Mouse (Mus musculus) B cell, adult 67 days (primary cell): ENCODE measurements around the gene Gm10142. TPM values are rescaled to one million over a fixed set of nuclear protein-coding genes. Genes with fewer than 3 reads are reported as not detected.

Experiments used
- total RNA-seq, 2 experiments: library from RNA; stranded (reverse); gene quantifications; 4 replicates each; pipeline ENCODE4 v1.2.4; 2023

The Gm10142 gene
- total RNA-seq, result not detected

GRCm38 (mm10) chr10:77715507-77715906 is at the start of gene Gm10142:
Gene Gm10142 (plus strand): TSS chr10:77715807.

DNA sequence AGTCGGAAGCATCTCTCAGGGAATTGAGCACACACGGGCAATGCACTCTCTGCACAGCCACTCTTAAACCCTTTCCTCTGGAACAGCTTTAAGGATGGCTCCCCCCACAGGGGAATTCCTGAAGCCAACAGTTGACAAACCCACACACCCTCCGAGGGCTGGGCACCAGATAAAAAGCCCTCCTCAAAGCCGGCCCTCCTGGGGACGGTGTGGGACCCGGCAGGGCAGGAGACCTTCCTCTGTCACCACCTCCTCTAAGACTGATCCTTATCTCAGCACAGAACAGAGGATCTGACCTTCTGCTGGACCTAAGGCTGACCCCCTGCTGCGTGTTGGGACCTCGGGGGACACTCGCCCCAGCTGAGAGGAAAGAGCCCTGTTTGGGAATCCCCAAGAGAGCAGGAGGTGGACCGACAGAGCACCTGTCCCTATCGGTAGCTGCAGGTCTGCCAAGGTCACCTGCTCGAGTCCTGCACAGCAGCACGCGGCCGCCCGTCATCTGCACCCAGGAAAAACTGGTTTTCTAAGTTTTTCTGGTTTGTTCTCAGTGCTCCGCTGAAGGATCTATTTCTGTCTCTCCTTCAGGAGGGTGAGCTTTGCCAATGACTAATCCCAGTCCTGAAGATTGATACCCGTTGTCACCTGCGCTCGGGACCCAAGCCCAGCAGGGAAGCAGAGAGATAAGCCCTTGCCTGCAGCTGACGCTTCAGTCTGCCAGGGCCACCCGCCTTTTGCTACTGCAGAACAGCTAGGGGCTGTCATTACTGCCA is 29.5 kb upstream of the Gm10142 start, which contains the start of gene Tspear:
Gene Tspear (plus strand): TSS at position 675 of the 770 bp plus-strand sequence.

DNA sequence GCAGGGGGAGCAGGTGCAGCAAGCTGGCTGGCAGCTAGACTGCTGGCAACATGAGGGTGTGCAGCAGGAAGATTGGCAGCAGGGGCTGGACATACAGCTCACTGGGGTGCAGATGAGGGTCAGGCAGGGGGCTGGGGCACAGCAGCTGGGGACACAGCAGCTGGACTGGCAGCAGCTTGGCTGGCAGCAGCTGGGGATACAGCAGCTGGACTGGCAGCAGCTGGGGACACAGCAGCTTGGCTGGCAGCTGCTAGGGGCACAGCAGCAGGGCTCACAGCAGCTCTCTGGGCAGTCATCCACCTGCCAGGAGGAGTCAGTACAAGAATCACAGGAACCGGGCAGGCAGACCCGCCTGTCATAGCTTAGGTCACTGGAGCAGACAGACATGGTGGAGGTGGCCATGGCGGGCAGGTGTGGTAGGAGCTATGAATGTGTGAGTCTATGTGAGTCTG is 25.2 kb upstream of the Gm10142 start, which contains the start of gene Gm19402:
Gene Gm19402 (minus strand): TSS at position 402 of the 452 bp plus-strand sequence.

DNA sequence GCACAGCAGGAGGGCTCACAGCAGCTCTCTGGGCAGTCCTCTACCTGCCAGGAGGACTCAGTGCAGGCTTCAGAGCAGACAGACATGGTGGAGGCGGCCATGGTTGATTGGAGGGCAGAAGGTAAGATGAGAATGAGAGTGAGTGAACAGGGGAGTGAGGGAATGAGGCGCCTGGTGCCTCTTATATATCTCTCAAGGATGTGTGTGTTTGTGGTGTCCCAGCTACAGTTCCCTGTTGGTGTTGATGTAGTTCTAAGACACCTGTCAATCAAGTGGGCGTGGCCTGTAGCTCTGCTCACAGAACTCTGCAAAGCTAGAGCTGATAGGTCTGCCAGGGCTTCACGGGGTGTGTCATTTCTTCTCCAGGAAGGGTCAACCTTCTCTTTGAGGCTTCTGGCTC is 18.5 kb upstream of the Gm10142 start, which contains the start of gene Gm9508:
Gene Gm9508 (minus strand): TSS at position 101 of the 400 bp plus-strand sequence.

DNA sequence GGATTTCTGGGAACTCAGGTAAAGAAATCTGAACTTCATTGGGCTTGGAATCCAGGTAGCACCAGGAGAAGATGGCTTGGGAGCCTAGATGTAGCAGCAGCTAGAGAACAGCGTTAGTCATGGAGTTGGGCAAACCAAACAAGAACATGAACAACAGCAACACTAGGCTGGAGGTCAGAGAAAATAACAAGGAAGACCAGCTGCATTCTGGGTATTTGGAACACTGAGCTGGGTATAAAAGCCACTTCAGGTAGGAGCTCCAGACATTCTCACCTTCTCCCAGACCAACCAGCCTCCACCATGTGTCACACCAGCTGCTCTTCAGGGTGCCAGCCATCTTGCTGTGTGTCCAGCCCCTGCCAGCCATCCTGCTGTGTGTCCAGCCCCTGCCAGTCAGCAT is 9.3 kb upstream of the Gm10142 start, which contains the start of gene Gm10272:
Gene Gm10272 (plus strand): TSS at position 301 of the 400 bp plus-strand sequence.

DNA sequence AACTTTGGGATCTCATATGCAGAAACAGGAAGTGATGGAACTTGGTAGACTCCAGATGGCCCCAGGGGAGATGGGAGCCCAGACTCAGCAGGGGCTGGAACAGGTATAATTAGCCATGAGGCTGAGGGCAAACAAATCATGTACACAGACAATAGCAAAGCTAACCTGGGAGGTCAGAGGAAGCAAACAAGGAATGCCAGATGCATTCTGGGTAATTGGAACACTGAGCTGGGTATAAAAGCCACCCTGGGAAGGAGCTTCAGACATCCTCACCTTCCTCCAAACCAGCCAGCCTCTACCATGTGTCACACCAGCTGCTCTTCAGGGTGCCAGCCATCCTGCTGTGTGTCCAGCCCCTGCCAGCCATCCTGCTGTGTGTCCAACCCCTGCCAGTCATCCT is 4.5 kb upstream of the Gm10142 start, which contains the start of gene Gm10024:
Gene Gm10024 (plus strand): TSS at position 301 of the 400 bp plus-strand sequence.

DNA sequence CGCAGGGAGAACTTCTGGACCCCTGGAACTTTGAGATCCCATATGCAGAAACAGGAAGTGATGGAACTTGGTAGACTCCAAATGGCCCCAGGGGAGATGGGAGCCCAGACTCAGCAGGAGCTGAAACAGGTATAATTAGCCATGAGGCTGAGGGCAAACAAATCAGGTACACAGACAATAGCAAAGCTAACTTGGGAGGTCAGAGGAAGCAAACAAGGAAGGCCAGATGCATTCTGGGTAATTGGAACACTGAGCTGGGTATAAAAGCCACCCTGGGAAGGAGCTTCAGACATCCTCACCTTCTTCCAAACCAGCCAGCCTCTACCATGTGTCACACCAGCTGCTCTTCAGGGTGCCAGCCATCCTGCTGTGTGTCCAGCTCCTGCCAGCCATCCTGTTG is 4.7 kb downstream of the Gm10142 start, which contains the start of gene Krtap12-1:
Gene Krtap12-1 (plus strand): TSS at position 301 of the 400 bp plus-strand sequence.

GRCm38 (mm10) chr10:77726186-77726585 is 10.6 kb downstream of the Gm10142 start, which contains the start of gene Gm10100:
Gene Gm10100 (plus strand): TSS chr10:77726486.

DNA sequence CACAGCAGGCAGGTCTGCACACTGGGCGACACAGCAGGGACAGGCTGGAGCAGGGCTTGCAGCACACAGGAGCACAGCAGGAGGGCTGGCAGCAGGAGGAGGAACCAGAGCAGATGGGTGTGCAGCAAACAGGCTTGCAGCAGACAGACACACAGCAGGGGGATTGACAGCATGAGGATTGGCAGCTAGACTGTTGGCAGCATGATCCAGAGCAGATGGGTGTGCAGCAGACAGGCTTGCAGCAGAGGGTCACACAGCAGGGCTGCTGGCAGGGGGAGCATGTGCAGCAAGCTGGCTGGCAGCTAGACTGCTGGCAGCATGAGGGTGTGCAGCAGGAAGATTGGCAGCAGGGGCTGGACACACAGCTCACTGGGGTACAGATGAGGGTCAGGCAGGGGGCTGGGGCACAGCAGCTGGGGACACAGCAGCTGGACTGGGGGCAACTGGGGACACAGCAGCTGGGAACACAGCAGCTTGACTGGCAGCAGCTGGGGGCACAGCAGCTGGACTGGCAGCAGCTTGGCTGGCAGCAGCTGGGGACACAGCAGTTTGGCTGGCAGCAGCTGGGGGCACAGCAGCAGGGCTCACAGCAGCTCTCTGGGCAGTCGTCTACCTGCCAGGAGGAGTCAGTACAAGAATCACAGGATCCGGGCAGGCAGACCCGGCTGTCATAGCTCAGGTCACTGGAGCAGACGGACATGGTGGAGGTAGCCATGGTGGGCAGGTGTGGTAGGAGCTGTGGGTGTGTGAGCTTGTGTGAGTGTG is 26.5 kb downstream of the Gm10142 start, which contains the start of gene Gm18596:
Gene Gm18596 (minus strand): TSS at position 715 of the 765 bp plus-strand sequence.

GRCm38 (mm10) chr10:77751254-77751653 is 35.6 kb downstream of the Gm10142 start, which contains the start of gene Gm9736:
Gene Gm9736 (minus strand): TSS chr10:77751354.

DNA sequence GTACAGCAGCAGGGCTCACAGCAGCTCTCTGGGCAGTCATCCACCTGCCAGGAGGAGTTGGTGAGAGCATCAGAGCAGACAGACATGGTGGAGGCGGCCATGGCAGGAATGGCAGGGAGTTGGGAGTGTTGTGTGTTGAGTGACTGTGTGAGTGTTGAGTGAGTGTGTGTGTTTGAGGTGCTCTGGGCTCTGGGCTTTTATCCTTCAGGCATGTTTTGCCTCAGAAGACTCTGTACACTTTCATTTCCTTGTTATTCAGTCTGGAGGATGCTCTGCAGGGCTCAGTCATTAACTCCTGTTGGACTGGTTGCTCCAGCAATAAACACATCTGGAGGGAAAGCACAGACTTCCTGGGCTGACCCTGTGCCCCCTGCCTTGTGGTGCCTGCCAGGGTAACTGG is 44.0 kb downstream of the Gm10142 start, which contains the start of gene Gm3233:
Gene Gm3233 (minus strand): TSS at position 101 of the 400 bp plus-strand sequence.

Other genes starting within 250 kb of the Gm10142 start
- 10 to 100 TPM; 25.9 to 27.2 TPM for gene Fam207a, start 200.0 kb upstream of the Gm10142 start, total RNA-seq
- gene Itgb2, start 185.6 kb upstream of the Gm10142 start, total RNA-seq, result 10 to 100 TPM; 80.7 to 82.3 TPM
- gene Pttg1ip, start 134.1 kb upstream of the Gm10142 start, total RNA-seq, result 10 to 100 TPM; 80.4 to 90.8 TPM
- 10 to 100 TPM; 54.1 to 62.0 TPM for gene Sumo3, start 109.7 kb upstream of the Gm10142 start, total RNA-seq
- not detected for gene Gm49325, start 109.6 kb upstream of the Gm10142 start, total RNA-seq
- gene Ube2g2, start 93.5 kb upstream of the Gm10142 start, total RNA-seq, result 10 to 100 TPM; 33.4 to 47.6 TPM
- gene Tspear, start 29.2 kb upstream of the Gm10142 start, total RNA-seq, result 1 to 10 TPM; 4.1 to 4.3 TPM
- gene Gm19402, start 25.1 kb upstream of the Gm10142 start, total RNA-seq, result not detected
- gene Gm9508, start 18.6 kb upstream of the Gm10142 start, total RNA-seq, result not detected
- gene Gm10272, start 9.2 kb upstream of the Gm10142 start, total RNA-seq, result not detected
- not detected for gene Gm10024, start 4.3 kb upstream of the Gm10142 start, total RNA-seq
- not detected for gene Krtap12-1, start 4.8 kb downstream of the Gm10142 start, total RNA-seq
- gene Gm10100, start 10.7 kb downstream of the Gm10142 start, total RNA-seq, result not detected
- not detected for gene Gm18596, start 26.8 kb downstream of the Gm10142 start, total RNA-seq
- not detected for gene Gm9736, start 35.5 kb downstream of the Gm10142 start, total RNA-seq
- gene Gm3233, start 43.9 kb downstream of the Gm10142 start, total RNA-seq, result not detected
- gene Gm3238, start 55.5 kb downstream of the Gm10142 start, total RNA-seq, result not detected
- gene Gm7138, start 61.1 kb downstream of the Gm10142 start, total RNA-seq, result not detected
- not detected for gene Gm3250, start 66.7 kb downstream of the Gm10142 start, total RNA-seq
- not detected for gene Gm7137, start 72.4 kb downstream of the Gm10142 start, total RNA-seq
- gene Gm9639, start 79.3 kb downstream of the Gm10142 start, total RNA-seq, result not detected
- not detected for gene Gm19668, start 83.3 kb downstream of the Gm10142 start, total RNA-seq
- not detected for gene Gm9507, start 96.0 kb downstream of the Gm10142 start, total RNA-seq
- not detected for gene Gm2696, start 98.9 kb downstream of the Gm10142 start, total RNA-seq
- gene Krtap10-4, start 111.3 kb downstream of the Gm10142 start, total RNA-seq, result not detected
- not detected for gene Krtap10-10, start 120.1 kb downstream of the Gm10142 start, total RNA-seq
- gene Gm36176, start 131.0 kb downstream of the Gm10142 start, total RNA-seq, result not detected
- not detected for gene Gm10318, start 137.1 kb downstream of the Gm10142 start, total RNA-seq
- gene Gm3285, start 146.2 kb downstream of the Gm10142 start, total RNA-seq, result not detected
- gene Lrrc3, start 186.7 kb downstream of the Gm10142 start, total RNA-seq, result under 1 TPM in 1 of 2 experiments, not detected in 1; 0.20 TPM